Mouse (Mus musculus): ENCODE measurements around the gene Gucd1.

- TF ChIP-seq CTCF (IDR thresholded peaks at IDR 0.05; ENCODE audit: low read depth), result no peak
- no peak for TF ChIP-seq EP300 (IDR thresholded peaks at IDR 0.05; ENCODE audit: low read depth)
These were observed 37.8 kb downstream of the Gucd1 start for GRCm38 (mm10) chr10:75479955-75480354.

Measured in heart, postnatal 0 days (tissue).